Mouse (Mus musculus): Measurements from ENCODE around the gene Grb2. TPM values are rescaled to one million over a fixed set of nuclear protein-coding genes. Genes with fewer than 3 reads are reported as not detected.

The Grb2 gene
- polyA plus RNA-seq, 1 experiment, result 81.7 TPM

- Histone ChIP-seq H3K4me3 (ENCODE audit: control insufficient read depth, insufficient read depth, low read length) (no peak overlapping the region), H3K36me3 (ENCODE audit: control insufficient read depth, insufficient read depth, low read length) (no peaks in the 10 kb centered on the region), H3K27ac (ENCODE audit: control insufficient read depth, insufficient read depth, low read length) (no peak overlapping the region), H3K27me3 (ENCODE audit: control insufficient read depth, insufficient read depth, low read length) (no peaks in the 10 kb centered on the region), H3K4me1 (replicated peaks; ENCODE audit: control insufficient read depth, insufficient read depth, low read length) (peaks cover 18% of the 10 kb centered on the region)
- TF ChIP-seq CTCF (IDR thresholded peaks at IDR 0.05; ENCODE audit: borderline replicate concordance, control insufficient read depth, extremely low read depth, insufficient read depth, low read length, poor library complexity), result no peak
- TF ChIP-seq POLR2A (IDR thresholded peaks at IDR 0.05; ENCODE audit: control insufficient read depth, extremely low read depth, insufficient read depth, low read length, poor library complexity), result no peak
- 46% methylated on average over 15 of the region's 15 CpGs for WGBS
- DNase-seq, result peak; percentile 31
Measured at GRCm38 (mm10) chr11:115716410-115717338, 8.3 kb upstream of the Grb2 start.

GRCm38 (mm10) chr11:115714491-115714890, 6.1 kb upstream of the Grb2 start:
- 12% methylated on average over 7 of the region's 7 CpGs for WGBS
- Histone ChIP-seq H3K4me1 (replicated peaks; ENCODE audit: control insufficient read depth, insufficient read depth, low read length) (peaks cover 21% of the 10 kb centered on the region), H3K36me3 (ENCODE audit: control insufficient read depth, insufficient read depth, low read length) (no peaks in the 10 kb centered on the region), H3K4me3 (ENCODE audit: control insufficient read depth, insufficient read depth, low read length) (no peak overlapping the region), H3K27me3 (ENCODE audit: control insufficient read depth, insufficient read depth, low read length) (no peaks in the 10 kb centered on the region), H3K27ac (ENCODE audit: control insufficient read depth, insufficient read depth, low read length) (no peak overlapping the region)
- peak; percentile 67 for DNase-seq
- TF ChIP-seq POLR2A (IDR thresholded peaks at IDR 0.05; ENCODE audit: control insufficient read depth, extremely low read depth, insufficient read depth, low read length, poor library complexity) (no peak), CTCF (IDR thresholded peaks at IDR 0.05; ENCODE audit: borderline replicate concordance, control insufficient read depth, extremely low read depth, insufficient read depth, low read length, poor library complexity) (peak; percentile 19; the same call in 1 of the 2 replicates)

- TF ChIP-seq CTCF (IDR thresholded peaks at IDR 0.05; ENCODE audit: borderline replicate concordance, control insufficient read depth, extremely low read depth, insufficient read depth, low read length, poor library complexity) (no peak), POLR2A (IDR thresholded peaks at IDR 0.05; ENCODE audit: control insufficient read depth, extremely low read depth, insufficient read depth, low read length, poor library complexity) (no peak)
- H3K27ac ChIP-seq (ENCODE audit: control insufficient read depth, insufficient read depth, low read length), result peak overlapping the region; percentile 91; the same call in 1 of the 2 replicates
Measured at GRCm38 (mm10) chr11:115713447-115713846, 5.0 kb upstream of the Grb2 start.

GRCm38 (mm10) chr11:115712674-115713298, 4.4 kb upstream of the Grb2 start:
- peak overlapping the region; percentile 91 for H3K27ac ChIP-seq (ENCODE audit: control insufficient read depth, insufficient read depth, low read length)
- no peak overlapping the region for H3K4me3 ChIP-seq (ENCODE audit: control insufficient read depth, insufficient read depth, low read length)
- peaks cover 26% of the 10 kb centered on the region for H3K4me1 ChIP-seq (replicated peaks; ENCODE audit: control insufficient read depth, insufficient read depth, low read length)
- H3K27me3 ChIP-seq (ENCODE audit: control insufficient read depth, insufficient read depth, low read length), result no peaks in the 10 kb centered on the region
- no peak for TF ChIP-seq POLR2A (IDR thresholded peaks at IDR 0.05; ENCODE audit: control insufficient read depth, extremely low read depth, insufficient read depth, low read length, poor library complexity)
- no peak for TF ChIP-seq CTCF (IDR thresholded peaks at IDR 0.05; ENCODE audit: borderline replicate concordance, control insufficient read depth, extremely low read depth, insufficient read depth, low read length, poor library complexity)
- WGBS, result 6% methylated on average over 12 of the region's 12 CpGs
- DNase-seq, result peak; percentile 31
- no peaks in the 10 kb centered on the region for H3K36me3 ChIP-seq (ENCODE audit: control insufficient read depth, insufficient read depth, low read length)

More at GRCm38 (mm10) chr11:115713447-115713846, 5.0 kb upstream of the Grb2 start:
- Histone ChIP-seq H3K4me3 (ENCODE audit: control insufficient read depth, insufficient read depth, low read length) (no peak overlapping the region), H3K36me3 (ENCODE audit: control insufficient read depth, insufficient read depth, low read length) (no peaks in the 10 kb centered on the region), H3K4me1 (replicated peaks; ENCODE audit: control insufficient read depth, insufficient read depth, low read length) (peaks cover 26% of the 10 kb centered on the region), H3K27me3 (ENCODE audit: control insufficient read depth, insufficient read depth, low read length) (no peaks in the 10 kb centered on the region)
- DNase-seq, result no peak
- WGBS, result 73% methylated on average over 3 of the region's 3 CpGs

GRCm38 (mm10) chr11:115712268-115712667, 3.9 kb upstream of the Grb2 start:
- Histone ChIP-seq H3K27me3 (ENCODE audit: control insufficient read depth, insufficient read depth, low read length) (no peaks in the 10 kb centered on the region), H3K4me1 (replicated peaks; ENCODE audit: control insufficient read depth, insufficient read depth, low read length) (peaks cover 26% of the 10 kb centered on the region), H3K36me3 (ENCODE audit: control insufficient read depth, insufficient read depth, low read length) (no peaks in the 10 kb centered on the region), H3K27ac (ENCODE audit: control insufficient read depth, insufficient read depth, low read length) (peak overlapping the region; percentile 91), H3K4me3 (ENCODE audit: control insufficient read depth, insufficient read depth, low read length) (no peak overlapping the region)
- peak; percentile 51 for DNase-seq
- TF ChIP-seq CTCF (IDR thresholded peaks at IDR 0.05; ENCODE audit: borderline replicate concordance, control insufficient read depth, extremely low read depth, insufficient read depth, low read length, poor library complexity) (no peak), POLR2A (IDR thresholded peaks at IDR 0.05; ENCODE audit: control insufficient read depth, extremely low read depth, insufficient read depth, low read length, poor library complexity) (no peak)
- WGBS, result 3% methylated on average over 2 of the region's 2 CpGs

GRCm38 (mm10) chr11:115711133-115711532, 2.7 kb upstream of the Grb2 start:
- 96% methylated on average over 9 of the region's 9 CpGs for WGBS
- Histone ChIP-seq H3K36me3 (ENCODE audit: control insufficient read depth, insufficient read depth, low read length) (no peaks in the 10 kb centered on the region), H3K4me3 (ENCODE audit: control insufficient read depth, insufficient read depth, low read length) (no peak overlapping the region), H3K27ac (ENCODE audit: control insufficient read depth, insufficient read depth, low read length) (no peak overlapping the region), H3K27me3 (ENCODE audit: control insufficient read depth, insufficient read depth, low read length) (no peaks in the 10 kb centered on the region), H3K4me1 (replicated peaks; ENCODE audit: control insufficient read depth, insufficient read depth, low read length) (peaks cover 24% of the 10 kb centered on the region)
- TF ChIP-seq POLR2A (IDR thresholded peaks at IDR 0.05; ENCODE audit: control insufficient read depth, extremely low read depth, insufficient read depth, low read length, poor library complexity) (no peak), CTCF (IDR thresholded peaks at IDR 0.05; ENCODE audit: borderline replicate concordance, control insufficient read depth, extremely low read depth, insufficient read depth, low read length, poor library complexity) (no peak)
- DNase-seq, result no peak
